ENCODE assay signal across 23 mouse cellular contexts in the genomic region with DNA sequence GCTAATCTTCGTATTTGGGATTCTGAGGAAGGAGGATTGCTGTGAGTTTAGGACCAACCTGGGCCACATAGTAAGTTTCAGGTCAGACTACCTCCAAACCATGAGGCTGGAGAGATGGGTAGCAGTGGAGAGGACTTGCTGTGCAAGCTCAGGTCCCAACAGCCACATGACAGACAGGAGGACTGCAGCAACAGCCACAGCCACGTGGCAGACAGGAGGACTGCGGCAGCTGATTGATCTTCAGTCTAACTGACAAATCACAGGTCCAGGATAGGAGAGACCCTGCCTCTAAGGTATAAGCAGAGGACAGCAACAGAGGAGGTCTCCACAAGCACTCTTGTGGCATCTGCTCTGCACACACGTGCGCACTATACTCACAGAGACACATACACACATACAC. TPM values are rescaled to one million over a fixed set of nuclear protein-coding genes. Genes with fewer than 3 reads are reported as not detected.
DNase-seq lines count a peak whose midpoint lies in the region; ATAC-seq lines count a peak whose summit lies in the region.
"Had no signal": no experiment of that assay in that cellular context is flagged by ENCODE, and none has a peak within 500 bp of the region (broad histone marks: within the 10 kb centered on the region; RNA-seq: fewer than 3 reads in every experiment).

No protein-coding gene starts in this region.

- no peak overlapping the region for H3K4me2 ChIP-seq in hindbrain, embryonic 12.5 days (replicated peaks)
- no peak overlapping the region for H3K4me2 ChIP-seq in hindbrain, embryonic 14.5 days (replicated peaks)
- no peak overlapping the region for H3K4me2 ChIP-seq in midbrain, embryonic 14.5 days (ENCODE audit: low read length)
- H3K4me2 ChIP-seq: embryonic facial prominence, embryonic 12.5 days; heart, embryonic 15.5 days; hindbrain, embryonic 15.5 days; limb, embryonic 13.5 days had no signal

- no peak overlapping the region for H3K9ac ChIP-seq in hindbrain, embryonic 12.5 days
- H3K9ac ChIP-seq in hindbrain, embryonic 14.5 days, result no peak overlapping the region
- no peak overlapping the region for H3K9ac ChIP-seq in midbrain, embryonic 14.5 days (replicated peaks; ENCODE audit: low read length)
- H3K9ac ChIP-seq: embryonic facial prominence, embryonic 12.5 days; heart, embryonic 15.5 days; hindbrain, embryonic 15.5 days; limb, embryonic 13.5 days; liver, embryonic 14.5 days had no signal

- DNase-seq in hindbrain, embryonic 14.5 days (ENCODE audit: low spot score), result no peak
- DNase-seq in ES-CJ7 (ENCODE audit: low read depth, low spot score) (peak; percentile 58), ZHBTc4 (ENCODE audit: low read depth, low spot score) (peak; percentile 54)
- no peak for DNase-seq in midbrain, embryonic 14.5 days
- DNase-seq in right cerebral cortex, adult 18-20 months, result no peak
- DNase-seq: adrenal gland, postnatal 25 days; cerebellum, adult 8-10 months; gastrocnemius, postnatal 10 days; layer of hippocampus, adult 9-11 months; right cerebral cortex, postnatal 14 days had no signal

- peaks cover 53% of the 10 kb centered on the region for H3K36me3 ChIP-seq in hindbrain, embryonic 12.5 days
- peaks cover 11% of the 10 kb centered on the region for H3K36me3 ChIP-seq in hindbrain, embryonic 14.5 days (replicated peaks; ENCODE audit: control insufficient read depth, insufficient read depth)
- peaks cover 22% of the 10 kb centered on the region for H3K36me3 ChIP-seq in midbrain, embryonic 14.5 days (ENCODE audit: control insufficient read depth, insufficient read depth, low read length)
- H3K36me3 ChIP-seq: hindbrain, embryonic 15.5 days had no signal

- no peaks in the 10 kb centered on the region; the same call in 1 of the 2 replicates for H3K9me3 ChIP-seq in hindbrain, embryonic 12.5 days (replicated peaks)
- no peaks in the 10 kb centered on the region for H3K9me3 ChIP-seq in hindbrain, embryonic 14.5 days (ENCODE audit: control insufficient read depth, low read length)
- no peaks in the 10 kb centered on the region for H3K9me3 ChIP-seq in midbrain, embryonic 14.5 days (ENCODE audit: control insufficient read depth, low read length)
- H3K9me3 ChIP-seq: embryonic facial prominence, embryonic 12.5 days; heart, embryonic 15.5 days; hindbrain, embryonic 15.5 days; limb, embryonic 13.5 days had no signal

- no peak overlapping the region for H3K4me3 ChIP-seq in hindbrain, embryonic 12.5 days
- no peak overlapping the region for H3K4me3 ChIP-seq in hindbrain, embryonic 14.5 days (replicated peaks; ENCODE audit: low read length)
- no peak overlapping the region for H3K4me3 ChIP-seq in midbrain, embryonic 14.5 days (replicated peaks; ENCODE audit: low read depth, low read length)
- H3K4me3 ChIP-seq: embryonic facial prominence, embryonic 12.5 days; heart, embryonic 15.5 days; hindbrain, embryonic 15.5 days; limb, embryonic 13.5 days had no signal

- ATAC-seq in hindbrain, embryonic 12.5 days (ENCODE audit: low FRiP score), result no peak
- ATAC-seq in hindbrain, embryonic 14.5 days (ENCODE audit: low FRiP score), result no peak
- ATAC-seq in midbrain, embryonic 14.5 days (ENCODE audit: low FRiP score, low TSS enrichment), result no peak
- no peak for ATAC-seq in erythroid progenitor cell, adult 5-6 weeks (replicated peaks; ENCODE audit: low FRiP score, poor library complexity, severe bottlenecking)

- H3K27me3 ChIP-seq in hindbrain, embryonic 12.5 days, result no peaks in the 10 kb centered on the region
- H3K27me3 ChIP-seq in hindbrain, embryonic 14.5 days (ENCODE audit: control insufficient read depth, insufficient read depth, low read length), result no peaks in the 10 kb centered on the region
- H3K27me3 ChIP-seq in midbrain, embryonic 14.5 days (ENCODE audit: control insufficient read depth, insufficient read depth, low read length), result no peaks in the 10 kb centered on the region
- H3K27me3 ChIP-seq: embryonic facial prominence, embryonic 12.5 days; heart, embryonic 15.5 days; hindbrain, embryonic 15.5 days; limb, embryonic 13.5 days had no signal

- H3K4me1 ChIP-seq in hindbrain, embryonic 12.5 days, result peaks cover 43% of the 10 kb centered on the region
- H3K4me1 ChIP-seq in hindbrain, embryonic 14.5 days (replicated peaks; ENCODE audit: control insufficient read depth, insufficient read depth, low read length), result peaks cover 10% of the 10 kb centered on the region
- peaks cover 15% of the 10 kb centered on the region for H3K4me1 ChIP-seq in midbrain, embryonic 14.5 days (ENCODE audit: control insufficient read depth, insufficient read depth, low read length)

- 75% methylated on average over 5 of the region's 5 CpGs for WGBS in hindbrain, embryonic 12.5 days
- WGBS in hindbrain, embryonic 14.5 days, result 76% methylated on average over 5 of the region's 5 CpGs
- 68% methylated on average over 5 of the region's 5 CpGs for WGBS in midbrain, embryonic 14.5 days

- peak overlapping the region; percentile 80; the same call in 1 of the 2 replicates for H3K27ac ChIP-seq in hindbrain, embryonic 12.5 days
- H3K27ac ChIP-seq in hindbrain, embryonic 14.5 days, result no peak overlapping the region
- 0 out of 2 replicates have a peak overlapping the region, but pooled peaks have one; percentile 32 for H3K27ac ChIP-seq in midbrain, embryonic 14.5 days (replicated peaks; ENCODE audit: low read depth, low read length)
- H3K27ac ChIP-seq: embryonic facial prominence, embryonic 12.5 days; hindbrain, embryonic 15.5 days; limb, embryonic 13.5 days; liver, embryonic 14.5 days had no signal

RNA-seq across cellular contexts. Expression of a gene that starts 17.8 kb away (rescaled TPM):
- polyA plus RNA-seq in hindbrain, embryonic 12.5 days (2016; fragmentation: Nextera tagmentation; extraction: Ambion mirVana), result 91.3 and 93.3 TPM in 2 replicates
- 25.3 and 29.7 TPM in 2 replicates for polyA plus RNA-seq in hindbrain, embryonic 14.5 days (2014; fragmentation: Nextera tagmentation; extraction: Ambion mirVana)
- 27.5 and 46.0 TPM in 2 replicates for polyA plus RNA-seq in midbrain, embryonic 14.5 days (2014; fragmentation: Nextera tagmentation; extraction: Ambion mirVana)
- 45.0 and 46.1 TPM in 2 replicates for total RNA-seq in erythroid progenitor cell, adult 5-6 weeks (2015; ENCODE audit: low replicate concordance)
- total RNA-seq in erythroid progenitor cell, adult 5-6 weeks (2017; ENCODE audit: low replicate concordance), result 78.4 and 80.5 TPM in 2 replicates

RNA-seq across cellular contexts. Expression of a gene that starts 36.1 kb away (rescaled TPM):
- not detected in 2 replicates for polyA plus RNA-seq in hindbrain, embryonic 12.5 days (2016; fragmentation: Nextera tagmentation; extraction: Ambion mirVana)
- polyA plus RNA-seq in hindbrain, embryonic 14.5 days (2014; fragmentation: Nextera tagmentation; extraction: Ambion mirVana), result not detected in 2 replicates
- not detected in 2 replicates for polyA plus RNA-seq in midbrain, embryonic 14.5 days (2014; fragmentation: Nextera tagmentation; extraction: Ambion mirVana)
- total RNA-seq in erythroid progenitor cell, adult 5-6 weeks (2015; ENCODE audit: low replicate concordance), result not detected in 2 replicates
- total RNA-seq in erythroid progenitor cell, adult 5-6 weeks (2017; ENCODE audit: low replicate concordance), result not detected in 2 replicates
- total RNA-seq: adrenal gland, postnatal 25 days; common myeloid progenitor, adult 5-6 weeks; gastrocnemius, postnatal 10 days; heart, adult 18-20 months had no signal
- polyA plus RNA-seq: embryonic facial prominence, embryonic 12.5 days; heart, embryonic 15.5 days; hindbrain, embryonic 15.5 days; limb, embryonic 13.5 days; liver, embryonic 14.5 days; lung, embryonic 16.5 days; stomach, embryonic 16.5 days; thymus, postnatal 0 days had no signal

RNA-seq across cellular contexts. Expression of a gene that starts 52.3 kb away (rescaled TPM):
- 0.04 TPM in 1 of 2 replicates, not detected in the other for polyA plus RNA-seq in hindbrain, embryonic 12.5 days (2016; fragmentation: Nextera tagmentation; extraction: Ambion mirVana)
- 0.05 and 0.16 TPM in 2 replicates for polyA plus RNA-seq in hindbrain, embryonic 14.5 days (2014; fragmentation: Nextera tagmentation; extraction: Ambion mirVana)
- polyA plus RNA-seq in midbrain, embryonic 14.5 days (2014; fragmentation: Nextera tagmentation; extraction: Ambion mirVana), result 0.19 TPM in 1 of 2 replicates, not detected in the other
- not detected in 2 replicates for total RNA-seq in erythroid progenitor cell, adult 5-6 weeks (2015; ENCODE audit: low replicate concordance)
- total RNA-seq in erythroid progenitor cell, adult 5-6 weeks (2017; ENCODE audit: low replicate concordance), result not detected in 2 replicates
- total RNA-seq: adrenal gland, postnatal 25 days; common myeloid progenitor, adult 5-6 weeks; gastrocnemius, postnatal 10 days; heart, adult 18-20 months had no signal
- polyA plus RNA-seq: activated CD4-positive, CD25-positive, alpha-beta regulatory T cell, adult 4 months; embryonic facial prominence, embryonic 12.5 days; hindbrain, embryonic 15.5 days; limb, embryonic 13.5 days; liver, embryonic 14.5 days; lung, embryonic 16.5 days; stomach, embryonic 16.5 days; thymus, postnatal 0 days had no signal

RNA-seq across cellular contexts. Expression of a gene that starts 54.3 kb away (rescaled TPM):
- polyA plus RNA-seq in hindbrain, embryonic 12.5 days (2016; fragmentation: Nextera tagmentation; extraction: Ambion mirVana), result not detected in 2 replicates
- not detected in 2 replicates for polyA plus RNA-seq in hindbrain, embryonic 14.5 days (2014; fragmentation: Nextera tagmentation; extraction: Ambion mirVana)
- not detected in 2 replicates for polyA plus RNA-seq in midbrain, embryonic 14.5 days (2014; fragmentation: Nextera tagmentation; extraction: Ambion mirVana)
- total RNA-seq in erythroid progenitor cell, adult 5-6 weeks (2015; ENCODE audit: low replicate concordance), result not detected in 2 replicates
- not detected in 2 replicates for total RNA-seq in erythroid progenitor cell, adult 5-6 weeks (2017; ENCODE audit: low replicate concordance)
- total RNA-seq: adrenal gland, postnatal 25 days; common myeloid progenitor, adult 5-6 weeks; gastrocnemius, postnatal 10 days had no signal
- polyA plus RNA-seq: activated CD4-positive, CD25-positive, alpha-beta regulatory T cell, adult 4 months; embryonic facial prominence, embryonic 12.5 days; heart, embryonic 15.5 days; hindbrain, embryonic 15.5 days; limb, embryonic 13.5 days; liver, embryonic 14.5 days; lung, embryonic 16.5 days; stomach, embryonic 16.5 days had no signal

Comparison
In these comparisons a context has a peak if more than half of its experiments do, and no peak if none do; other contexts are left out.
1. DNase-seq: peak in ES-CJ7 (single experiment) and ZHBTc4 (single experiment); none in hindbrain, embryonic 14.5 days (single experiment), midbrain, embryonic 14.5 days (single experiment) and right cerebral cortex, adult 18-20 months (single experiment).